Mouse (Mus musculus) midbrain, postnatal 0 days (tissue): ENCODE measurements at regions not wholly inside any gene's neighbourhood (a gene's known extent, or its start where the extent isn't known, plus 50 kb on each side); places are given as distances from the start of the nearest gene placed in this dataset.
"Not testable (repeated sequence)": the region's sequence is repeated elsewhere in the genome, so short reads cannot be mapped to it uniquely, and the experiment has no call there.

Experiments
- ATAC-seq: fragments of 200-750 bp; cut with Nextera tagmentation; 2 replicates; pipeline ENCODE4 v1.8.0; 2017; ENCODE audit warnings: moderate number of reproducible peaks, mild to moderate bottlenecking, moderate TSS enrichment, moderate library complexity; ENCODE audit not compliant: low FRiP score
- DNase-seq: peaks from one replicate; pipeline ENCODE4 v3.0.0-alpha.2; 2015; ENCODE audit warnings: low spot score
- H3K27ac ChIP-seq: fragments of 300-500 bp; sonication (generic); 2 replicates; pipeline ENCODE4 v1.5.1; 2014; ENCODE audit warnings: low read depth, mild to moderate bottlenecking, low read length, mixed read lengths
- H3K27me3 ChIP-seq: fragments of 300-500 bp; sonication (generic); 2 replicates; pipeline ENCODE4 v1.6.1; 2014; ENCODE audit warnings: low read length, control low read depth, mixed read lengths; ENCODE audit not compliant: insufficient read depth
- H3K36me3 ChIP-seq: fragments of 300-500 bp; sonication (generic); 2 replicates; pipeline ENCODE4 v1.6.1; 2014; ENCODE audit warnings: low read length, control low read depth, mixed read lengths; ENCODE audit not compliant: insufficient read depth
- H3K4me1 ChIP-seq: fragments of 300-500 bp; sonication (generic); 2 replicates; pipeline ENCODE4 v1.6.1; 2014; ENCODE audit warnings: mild to moderate bottlenecking, control low read depth, antibody characterized with exemption, low read length, mixed read lengths; ENCODE audit not compliant: insufficient read depth
- H3K4me2 ChIP-seq: fragments of 300-500 bp; sonication (generic); 2 replicates; pipeline ENCODE4 v1.6.1; 2014; ENCODE audit warnings: low read depth, mild to moderate bottlenecking, low read length, mixed read lengths; ENCODE audit not compliant: poor library complexity, severe bottlenecking
- H3K4me3 ChIP-seq: fragments of 300-500 bp; sonication (generic); 2 replicates; pipeline ENCODE4 v1.5.1; 2014; ENCODE audit warnings: low read depth, mild to moderate bottlenecking, low read length, moderate library complexity
- H3K9ac ChIP-seq: fragments of 300-500 bp; sonication (generic); replicated peaks from 2 replicates; pipeline ENCODE4 v1.6.1; 2014; ENCODE audit warnings: mild to moderate bottlenecking, low read length, moderate library complexity, mixed read lengths; ENCODE audit not compliant: poor library complexity, severe bottlenecking
- H3K9me3 ChIP-seq: fragments of 300-500 bp; sonication (generic); 2 replicates; pipeline ENCODE4 v1.6.1; 2016; ENCODE audit warnings: low read length, control low read depth
- CTCF ChIP-seq: IDR thresholded peaks from 2 replicates; pipeline ENCODE4 v1.5.1; 2016; ENCODE audit warnings: antibody characterized with exemption, mild to moderate bottlenecking
- WGBS: fragments of 180-500 bp; shearing (Covaris S2); extraction: QIAGEN DNeasy Blood & Tissue Kit; methylation state at CpG from one replicate; pipeline ENCODE4 v1.1.7; 2014; 5-methylcytosine and 5-hydroxymethylcytosine counted together

GRCm38 (mm10) chr15:27089155-27089554 is 193.8 kb upstream of the Fbxl7 start:
- Histone ChIP-seq H3K9ac (no peak overlapping the region), H3K27ac (no peak overlapping the region), H3K4me2 (no peak overlapping the region), H3K4me3 (no peak overlapping the region), H3K9me3 (no peaks in the 10 kb centered on the region), H3K4me1 (no peaks in the 10 kb centered on the region), H3K36me3 (no peaks in the 10 kb centered on the region), H3K27me3 (no peaks in the 10 kb centered on the region)
- DNase-seq (no peak), ATAC-seq (no peak)
- 76% methylated on average over 6 of the region's 6 CpGs for whole genome bisulfite sequencing
- TF ChIP-seq CTCF: no peak

GRCm38 (mm10) chr15:27094102-27094501 is 198.7 kb upstream of the Fbxl7 start:
- Histone ChIP-seq H3K27me3 (no peaks in the 10 kb centered on the region), H3K4me2 (no peak overlapping the region), H3K4me1 (no peaks in the 10 kb centered on the region), H3K9ac (no peak overlapping the region), H3K36me3 (no peaks in the 10 kb centered on the region), H3K27ac (no peak overlapping the region), H3K4me3 (no peak overlapping the region), H3K9me3 (no peaks in the 10 kb centered on the region)
- WGBS: 88% methylated on average over 3 of the region's 3 CpGs
- no peak for TF ChIP-seq CTCF
- DNase-seq: no peak
- ATAC-seq: no peak

GRCm38 (mm10) chr15:27095231-27095630 is 199.9 kb upstream of the Fbxl7 start:
- H3K4me2 ChIP-seq: no peak overlapping the region
- no peaks in the 10 kb centered on the region for H3K36me3 ChIP-seq
- H3K4me3 ChIP-seq: no peak overlapping the region
- H3K9me3 ChIP-seq: no peaks in the 10 kb centered on the region
- no peak overlapping the region for H3K27ac ChIP-seq
- no peaks in the 10 kb centered on the region for H3K27me3 ChIP-seq
- no peak overlapping the region for H3K9ac ChIP-seq
- H3K4me1 ChIP-seq: no peaks in the 10 kb centered on the region
- DNase-seq: no peak
- ATAC-seq: no peak
- 91% methylated on average over 9 of the region's 9 CpGs for WGBS
- no peak for TF ChIP-seq CTCF

GRCm38 (mm10) chr15:27101610-27102009 is 206.2 kb upstream of the Fbxl7 start:
- not testable (repeated sequence) for H3K36me3 ChIP-seq, H3K27ac ChIP-seq, DNase-seq, H3K9me3 ChIP-seq, ATAC-seq, H3K27me3 ChIP-seq, H3K9ac ChIP-seq, H3K4me3 ChIP-seq, H3K4me1 ChIP-seq, H3K4me2 ChIP-seq
- 93% methylated on average over 2 of the region's 2 CpGs for WGBS

GRCm38 (mm10) chr15:27109130-27109529 is 213.8 kb upstream of the Fbxl7 start:
- H3K9me3 ChIP-seq: no peaks in the 10 kb centered on the region
- H3K9ac ChIP-seq: no peak overlapping the region
- H3K27ac ChIP-seq: no peak overlapping the region
- H3K4me3 ChIP-seq: no peak overlapping the region
- H3K4me1 ChIP-seq: no peaks in the 10 kb centered on the region
- 88% methylated on average over 3 of the region's 3 CpGs for WGBS
- no peak overlapping the region for H3K4me2 ChIP-seq
- DNase-seq: no peak
- ATAC-seq: no peak
- TF ChIP-seq CTCF: no peak
- no peaks in the 10 kb centered on the region for H3K27me3 ChIP-seq
- no peaks in the 10 kb centered on the region for H3K36me3 ChIP-seq

- WGBS: 76% methylated on average over 1 of the region's 1 CpGs
- no peaks in the 10 kb centered on the region for H3K36me3 ChIP-seq
- no peaks in the 10 kb centered on the region for H3K4me1 ChIP-seq
- H3K27me3 ChIP-seq: no peaks in the 10 kb centered on the region
- ATAC-seq (no peak), DNase-seq (no peak)
- H3K9ac ChIP-seq: no peak overlapping the region
- H3K4me2 ChIP-seq: no peak overlapping the region
- TF ChIP-seq CTCF: no peak
- no peak overlapping the region for H3K27ac ChIP-seq
- no peaks in the 10 kb centered on the region for H3K9me3 ChIP-seq
- no peak overlapping the region for H3K4me3 ChIP-seq
These were observed 234.3 kb upstream of the Fbxl7 start for GRCm38 (mm10) chr15:27129697-27130096.

GRCm38 (mm10) chr15:27132761-27133160 is 237.4 kb upstream of the Fbxl7 start:
- no peaks in the 10 kb centered on the region for H3K27me3 ChIP-seq
- ATAC-seq (no peak), DNase-seq (no peak)
- no peak overlapping the region for H3K4me2 ChIP-seq
- no peak overlapping the region for H3K9ac ChIP-seq
- 72% methylated on average over 2 of the region's 2 CpGs for WGBS
- TF ChIP-seq CTCF: no peak
- H3K36me3 ChIP-seq: no peaks in the 10 kb centered on the region
- H3K9me3 ChIP-seq: no peaks in the 10 kb centered on the region
- H3K4me1 ChIP-seq: no peaks in the 10 kb centered on the region
- H3K27ac ChIP-seq: no peak overlapping the region
- no peak overlapping the region for H3K4me3 ChIP-seq
